Mouse (Mus musculus): ENCODE measurements around the gene Scfd2. TPM values are rescaled to one million over a fixed set of nuclear protein-coding genes. Genes with fewer than 3 reads are reported as not detected.

The Scfd2 gene
- polyA plus RNA-seq, 1 experiment from 2014 or later = 25.8 TPM

GRCm38 (mm10) chr5:74254996-74255395 is 276.6 kb downstream of the Scfd2 start:
- H3K9me3 ChIP-seq (replicated peaks; ENCODE audit: control insufficient read depth, low read length) = no peaks in the 10 kb centered on the region
- no peaks in the 10 kb centered on the region for H3K36me3 ChIP-seq (ENCODE audit: control insufficient read depth, insufficient read depth, low read length)
- no peak overlapping the region for H3K9ac ChIP-seq (ENCODE audit: low read length)
- no peak overlapping the region for H3K4me3 ChIP-seq (replicated peaks; ENCODE audit: low read length)
- H3K27me3 ChIP-seq (ENCODE audit: control insufficient read depth, insufficient read depth, low read length) = no peaks in the 10 kb centered on the region
- H3K4me1 ChIP-seq (ENCODE audit: control insufficient read depth, insufficient read depth, low read length) = peaks cover 29% of the 10 kb centered on the region
- no peak overlapping the region for H3K4me2 ChIP-seq (ENCODE audit: low read depth, low read length)
- no peak for ATAC-seq (ENCODE audit: insufficient read depth, low FRiP score)
- no peak overlapping the region for H3K27ac ChIP-seq (ENCODE audit: low read length)
- WGBS = 90% methylated on average over 1 of the region's 1 CpGs

DNA sequence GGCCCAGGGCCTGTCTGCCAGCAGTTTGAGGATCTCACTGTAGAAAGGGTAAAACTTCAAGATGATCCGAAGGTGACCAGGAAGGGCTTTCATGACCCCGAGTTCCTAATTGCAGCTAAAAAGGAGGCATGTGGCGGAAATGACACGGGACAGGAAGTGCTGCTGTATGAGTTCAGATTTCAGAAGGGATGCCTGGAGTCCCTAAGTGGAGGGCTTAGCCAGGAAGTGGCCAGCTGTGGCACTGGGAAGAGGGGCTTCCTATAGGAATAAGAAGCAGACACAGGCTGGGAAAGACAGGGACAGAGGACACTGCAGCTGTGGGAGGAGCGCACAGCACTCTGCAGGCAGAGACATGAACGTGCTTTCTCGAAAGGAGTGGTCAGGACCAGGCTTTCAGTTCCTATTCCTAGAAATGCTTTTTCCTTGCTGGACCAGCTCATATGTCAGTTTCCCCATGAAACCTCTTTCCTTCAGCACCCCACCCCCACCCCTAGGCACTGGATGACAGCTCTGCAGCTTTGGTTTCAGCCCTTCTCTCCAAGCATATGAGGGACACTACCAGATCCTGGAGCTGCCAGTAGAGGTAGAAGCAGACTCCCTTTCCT is 277.7 kb downstream of the Scfd2 start:
- Histone ChIP-seq H3K4me2 (ENCODE audit: low read depth, low read length) (no peak overlapping the region), H3K27me3 (ENCODE audit: control insufficient read depth, insufficient read depth, low read length) (no peaks in the 10 kb centered on the region), H3K27ac (ENCODE audit: low read length) (no peak overlapping the region), H3K4me3 (replicated peaks; ENCODE audit: low read length) (no peak overlapping the region), H3K9ac (ENCODE audit: low read length) (no peak overlapping the region), H3K36me3 (ENCODE audit: control insufficient read depth, insufficient read depth, low read length) (no peaks in the 10 kb centered on the region), H3K9me3 (replicated peaks; ENCODE audit: control insufficient read depth, low read length) (no peaks in the 10 kb centered on the region), H3K4me1 (ENCODE audit: control insufficient read depth, insufficient read depth, low read length) (peaks cover 35% of the 10 kb centered on the region)
- WGBS = 53% methylated on average over 7 of the region's 7 CpGs
- ATAC-seq (ENCODE audit: insufficient read depth, low FRiP score) = no peak; the same call in 1 of the 2 replicates

- H3K27me3 ChIP-seq (ENCODE audit: control insufficient read depth, insufficient read depth, low read length) = no peaks in the 10 kb centered on the region
- H3K9me3 ChIP-seq (replicated peaks; ENCODE audit: control insufficient read depth, low read length) = no peaks in the 10 kb centered on the region
- H3K9ac ChIP-seq (ENCODE audit: low read length) = no peak overlapping the region
- no peak for ATAC-seq (ENCODE audit: insufficient read depth, low FRiP score)
- H3K27ac ChIP-seq (ENCODE audit: low read length) = no peak overlapping the region
- no peaks in the 10 kb centered on the region for H3K36me3 ChIP-seq (ENCODE audit: control insufficient read depth, insufficient read depth, low read length)
- no peak overlapping the region for H3K4me2 ChIP-seq (ENCODE audit: low read depth, low read length)
- H3K4me1 ChIP-seq (ENCODE audit: control insufficient read depth, insufficient read depth, low read length) = peaks cover 35% of the 10 kb centered on the region
- 70% methylated on average over 6 of the region's 6 CpGs for WGBS
- no peak overlapping the region for H3K4me3 ChIP-seq (replicated peaks; ENCODE audit: low read length)
Observed at GRCm38 (mm10) chr5:74252672-74253286, 278.8 kb downstream of the Scfd2 start.

DNA sequence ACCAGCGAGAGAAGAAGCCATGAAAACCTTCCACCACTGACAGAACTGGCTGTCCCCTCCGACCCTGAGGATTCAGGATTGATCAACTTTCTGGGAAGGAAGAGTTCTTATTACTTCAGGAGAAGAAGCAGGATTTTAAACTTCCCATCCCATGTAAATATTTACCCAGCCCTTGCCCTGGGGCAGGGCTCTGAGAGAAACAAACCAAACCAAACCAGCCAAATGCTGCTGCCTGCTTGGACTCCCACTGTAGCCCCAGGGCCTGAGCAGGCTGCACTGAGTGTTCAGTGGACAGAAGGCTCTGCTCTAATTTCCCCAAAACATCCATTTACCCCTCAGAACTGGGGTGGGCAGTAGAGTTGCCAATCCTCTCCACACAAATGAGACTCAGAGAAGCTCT is 280.6 kb downstream of the Scfd2 start:
- H3K4me1 ChIP-seq (ENCODE audit: control insufficient read depth, insufficient read depth, low read length) = peaks cover 30% of the 10 kb centered on the region

DNA sequence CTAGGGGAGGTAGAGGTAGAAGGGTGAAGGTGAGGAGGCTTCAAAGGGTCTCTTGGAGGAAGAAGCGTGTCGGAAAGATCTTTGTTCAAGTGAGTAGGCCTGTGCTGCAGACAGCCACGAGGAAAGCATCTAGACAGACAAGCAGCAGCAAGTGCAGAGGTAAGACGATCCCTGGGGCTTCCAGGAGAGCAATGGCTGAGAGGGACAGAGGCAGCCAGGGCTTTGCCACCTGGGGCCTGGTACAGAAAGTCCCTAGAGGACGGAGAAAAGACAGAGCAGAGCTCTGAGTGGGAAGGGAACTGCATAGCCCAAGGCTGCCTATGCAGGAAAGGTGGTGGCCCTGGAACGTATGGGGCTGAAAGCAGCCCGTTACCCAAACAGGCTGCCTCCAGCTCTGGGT is 281.3 kb downstream of the Scfd2 start:
- no peak overlapping the region for H3K9ac ChIP-seq (ENCODE audit: low read length)
- WGBS = 69% methylated on average over 7 of the region's 7 CpGs
- H3K27me3 ChIP-seq (ENCODE audit: control insufficient read depth, insufficient read depth, low read length) = no peaks in the 10 kb centered on the region
- peaks cover 30% of the 10 kb centered on the region for H3K4me1 ChIP-seq (ENCODE audit: control insufficient read depth, insufficient read depth, low read length)
- no peak overlapping the region for H3K4me2 ChIP-seq (ENCODE audit: low read depth, low read length)
- ATAC-seq (ENCODE audit: insufficient read depth, low FRiP score) = no peak
- no peaks in the 10 kb centered on the region for H3K36me3 ChIP-seq (ENCODE audit: control insufficient read depth, insufficient read depth, low read length)
- no peak overlapping the region for H3K4me3 ChIP-seq (replicated peaks; ENCODE audit: low read length)
- H3K27ac ChIP-seq (ENCODE audit: low read length) = peak overlapping the region; percentile 21; the same call in 1 of the 2 replicates
- H3K9me3 ChIP-seq (replicated peaks; ENCODE audit: control insufficient read depth, low read length) = no peaks in the 10 kb centered on the region

More for the DNA sequence above, 280.6 kb downstream of the Scfd2 start:
- no peaks in the 10 kb centered on the region for H3K27me3 ChIP-seq (ENCODE audit: control insufficient read depth, insufficient read depth, low read length)
- H3K4me2 ChIP-seq (ENCODE audit: low read depth, low read length) = no peak overlapping the region
- H3K27ac ChIP-seq (ENCODE audit: low read length) = peak overlapping the region; percentile 26; the same call in 1 of the 2 replicates
- 52% methylated on average over 2 of the region's 2 CpGs for WGBS
- H3K4me3 ChIP-seq (replicated peaks; ENCODE audit: low read length) = no peak overlapping the region
- no peak for ATAC-seq (ENCODE audit: insufficient read depth, low FRiP score)
- no peaks in the 10 kb centered on the region for H3K36me3 ChIP-seq (ENCODE audit: control insufficient read depth, insufficient read depth, low read length)
- no peaks in the 10 kb centered on the region for H3K9me3 ChIP-seq (replicated peaks; ENCODE audit: control insufficient read depth, low read length)
- peak overlapping the region; percentile 30; the same call in 1 of the 2 replicates for H3K9ac ChIP-seq (ENCODE audit: low read length)

DNA sequence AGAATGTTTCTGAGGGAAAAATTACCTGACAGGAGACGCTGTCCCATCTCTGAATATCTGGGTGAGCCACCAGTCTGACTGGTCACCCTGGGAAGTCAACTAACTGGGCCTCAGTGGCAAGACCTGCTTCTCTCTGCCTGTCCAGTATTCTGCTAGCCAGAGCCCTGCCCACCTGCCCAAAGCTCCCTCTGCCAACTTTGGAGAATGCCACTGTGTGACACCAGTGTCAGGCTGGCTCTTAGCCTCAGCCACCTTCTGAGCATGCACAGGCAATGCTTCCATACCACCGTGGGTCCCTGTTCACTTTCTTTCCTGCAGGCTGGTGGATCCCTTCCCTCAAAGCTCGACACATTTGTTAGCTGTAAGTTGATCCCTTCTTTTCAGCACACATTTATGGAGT is 281.8 kb downstream of the Scfd2 start:
- WGBS = 51% methylated on average over 3 of the region's 3 CpGs
- H3K36me3 ChIP-seq (ENCODE audit: control insufficient read depth, insufficient read depth, low read length) = no peaks in the 10 kb centered on the region
- ATAC-seq (ENCODE audit: insufficient read depth, low FRiP score) = no peak
- peaks cover 30% of the 10 kb centered on the region for H3K4me1 ChIP-seq (ENCODE audit: control insufficient read depth, insufficient read depth, low read length)
- H3K27ac ChIP-seq (ENCODE audit: low read length) = no peak overlapping the region
- H3K27me3 ChIP-seq (ENCODE audit: control insufficient read depth, insufficient read depth, low read length) = no peaks in the 10 kb centered on the region
- H3K4me3 ChIP-seq (replicated peaks; ENCODE audit: low read length) = no peak overlapping the region
- H3K9me3 ChIP-seq (replicated peaks; ENCODE audit: control insufficient read depth, low read length) = no peaks in the 10 kb centered on the region
- H3K9ac ChIP-seq (ENCODE audit: low read length) = no peak overlapping the region
- H3K4me2 ChIP-seq (ENCODE audit: low read depth, low read length) = no peak overlapping the region

DNA sequence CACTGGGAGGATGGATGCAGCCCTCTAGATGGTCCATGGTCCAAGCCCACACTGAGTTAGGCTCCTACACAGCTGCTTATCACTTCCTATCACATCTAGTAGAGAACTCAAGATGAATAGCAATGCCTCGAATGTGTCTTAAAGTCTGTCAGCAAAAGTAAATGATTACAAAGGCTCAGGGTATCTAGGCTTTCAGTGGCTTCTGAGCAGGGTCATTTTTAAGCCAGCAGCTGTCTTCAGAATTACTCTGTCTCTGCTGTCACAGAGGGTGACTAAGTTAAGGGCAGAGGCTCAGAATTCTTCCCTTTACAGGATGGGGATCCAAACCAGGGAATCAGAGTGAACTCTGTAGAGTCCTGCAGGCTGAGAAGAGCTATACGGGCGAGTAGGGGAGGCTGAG is 284.6 kb downstream of the Scfd2 start:
- H3K4me1 ChIP-seq (ENCODE audit: control insufficient read depth, insufficient read depth, low read length) = peaks cover 41% of the 10 kb centered on the region
- no peak overlapping the region for H3K9ac ChIP-seq (ENCODE audit: low read length)
- 57% methylated on average over 3 of the region's 3 CpGs for whole genome bisulfite sequencing
- no peak overlapping the region for H3K4me2 ChIP-seq (ENCODE audit: low read depth, low read length)
- no peaks in the 10 kb centered on the region for H3K27me3 ChIP-seq (ENCODE audit: control insufficient read depth, insufficient read depth, low read length)
- no peaks in the 10 kb centered on the region for H3K36me3 ChIP-seq (ENCODE audit: control insufficient read depth, insufficient read depth, low read length)
- no peak overlapping the region for H3K27ac ChIP-seq (ENCODE audit: low read length)
- H3K4me3 ChIP-seq (replicated peaks; ENCODE audit: low read length) = no peak overlapping the region
- H3K9me3 ChIP-seq (replicated peaks; ENCODE audit: control insufficient read depth, low read length) = no peaks in the 10 kb centered on the region
- no peak for ATAC-seq (ENCODE audit: insufficient read depth, low FRiP score)

DNA sequence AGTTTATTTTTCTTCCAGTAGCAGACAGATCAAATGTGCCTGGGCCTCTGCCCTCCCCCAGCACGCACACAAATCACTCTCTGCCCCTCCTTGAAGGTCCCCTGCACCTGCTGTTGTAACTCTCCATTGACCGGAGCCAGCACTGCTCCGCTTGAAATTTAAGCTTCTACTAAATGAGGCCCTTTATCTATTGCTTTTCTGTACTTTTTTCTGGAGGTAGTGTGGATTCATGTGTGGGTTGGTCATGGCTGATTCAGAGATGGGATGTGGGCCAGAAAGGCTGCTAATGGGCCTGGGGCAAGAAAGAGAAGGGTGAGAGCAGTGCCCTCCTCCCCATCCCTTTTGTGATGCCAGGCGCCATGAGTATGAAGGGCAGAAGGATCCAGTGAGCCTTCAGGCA is 285.1 kb downstream of the Scfd2 start:
- no peak overlapping the region for H3K4me3 ChIP-seq (replicated peaks; ENCODE audit: low read length)
- no peak overlapping the region for H3K4me2 ChIP-seq (ENCODE audit: low read depth, low read length)
- no peak for ATAC-seq (ENCODE audit: insufficient read depth, low FRiP score)
- no peak overlapping the region for H3K27ac ChIP-seq (ENCODE audit: low read length)
- no peaks in the 10 kb centered on the region for H3K36me3 ChIP-seq (ENCODE audit: control insufficient read depth, insufficient read depth, low read length)
- no peak overlapping the region for H3K9ac ChIP-seq (ENCODE audit: low read length)
- no peaks in the 10 kb centered on the region for H3K27me3 ChIP-seq (ENCODE audit: control insufficient read depth, insufficient read depth, low read length)
- H3K4me1 ChIP-seq (ENCODE audit: control insufficient read depth, insufficient read depth, low read length) = peaks cover 39% of the 10 kb centered on the region
- 47% methylated on average over 4 of the region's 4 CpGs for WGBS
- no peaks in the 10 kb centered on the region for H3K9me3 ChIP-seq (replicated peaks; ENCODE audit: control insufficient read depth, low read length)

- Histone ChIP-seq H3K4me1 (ENCODE audit: control insufficient read depth, insufficient read depth, low read length) (peaks cover 35% of the 10 kb centered on the region), H3K9me3 (replicated peaks; ENCODE audit: control insufficient read depth, low read length) (no peaks in the 10 kb centered on the region), H3K36me3 (ENCODE audit: control insufficient read depth, insufficient read depth, low read length) (no peaks in the 10 kb centered on the region), H3K9ac (ENCODE audit: low read length) (no peak overlapping the region), H3K4me3 (replicated peaks; ENCODE audit: low read length) (no peak overlapping the region), H3K27ac (ENCODE audit: low read length) (no peak overlapping the region), H3K4me2 (ENCODE audit: low read depth, low read length) (no peak overlapping the region), H3K27me3 (ENCODE audit: control insufficient read depth, insufficient read depth, low read length) (no peaks in the 10 kb centered on the region)
- ATAC-seq (ENCODE audit: insufficient read depth, low FRiP score) = no peak
- WGBS = 78% methylated on average over 8 of the region's 8 CpGs
Observed at GRCm38 (mm10) chr5:74245641-74246145, 285.9 kb downstream of the Scfd2 start.
